Mouse (Mus musculus) cortical plate, adult 2 months (tissue): Measurements from ENCODE around the gene Tesc. TPM values are rescaled to one million over a fixed set of nuclear protein-coding genes. Genes with fewer than 3 reads are reported as not detected.
A peak's percentile ranks its signal among the peaks of the same experiment; 100 is the strongest.

Experiments used
- H3K27ac ChIP-seq: fragments of 200-500 bp; 2 replicates; pipeline ENCODE4 v1.5.1; 2012; ENCODE audit warnings: low read length, control low read depth, inconsistent platforms; ENCODE audit not compliant: insufficient read depth
- H3K4me1 ChIP-seq: fragments of 200-500 bp; 2 replicates; pipeline ENCODE4 v1.6.1; 2011; ENCODE audit warnings: low read length; ENCODE audit not compliant: control insufficient read depth, insufficient read depth
- H3K4me3 ChIP-seq: fragments of 200-500 bp; 2 replicates; pipeline ENCODE4 v1.5.1; 2011; ENCODE audit warnings: mild to moderate bottlenecking, low read length, control low read depth; ENCODE audit not compliant: insufficient read depth
- CTCF ChIP-seq: fragments of 200-500 bp; IDR thresholded peaks from 2 replicates; pipeline ENCODE4 v1.5.1; 2011; ENCODE audit warnings: mild to moderate bottlenecking, control low read depth, low read length; ENCODE audit not compliant: insufficient read depth; ENCODE audit errors: extremely low read depth
- POLR2A ChIP-seq: fragments of 200-500 bp; IDR thresholded peaks from 2 replicates; pipeline ENCODE4 v1.6.1; 2011; ENCODE audit warnings: mild to moderate bottlenecking, low read length, control low read depth; ENCODE audit not compliant: insufficient read depth; ENCODE audit errors: extremely low read depth
- polyA plus RNA-seq: library from polyadenylated mRNA; depleted of rRNA; stranded (reverse); fragments of >200 nt; gene quantifications from 2 replicates; pipeline ENCODE4 v1.2.3, GENCODE M21; 2012

Gene Tesc
- polyA plus RNA-seq, 1 experiment = 54.6 TPM

DNA sequence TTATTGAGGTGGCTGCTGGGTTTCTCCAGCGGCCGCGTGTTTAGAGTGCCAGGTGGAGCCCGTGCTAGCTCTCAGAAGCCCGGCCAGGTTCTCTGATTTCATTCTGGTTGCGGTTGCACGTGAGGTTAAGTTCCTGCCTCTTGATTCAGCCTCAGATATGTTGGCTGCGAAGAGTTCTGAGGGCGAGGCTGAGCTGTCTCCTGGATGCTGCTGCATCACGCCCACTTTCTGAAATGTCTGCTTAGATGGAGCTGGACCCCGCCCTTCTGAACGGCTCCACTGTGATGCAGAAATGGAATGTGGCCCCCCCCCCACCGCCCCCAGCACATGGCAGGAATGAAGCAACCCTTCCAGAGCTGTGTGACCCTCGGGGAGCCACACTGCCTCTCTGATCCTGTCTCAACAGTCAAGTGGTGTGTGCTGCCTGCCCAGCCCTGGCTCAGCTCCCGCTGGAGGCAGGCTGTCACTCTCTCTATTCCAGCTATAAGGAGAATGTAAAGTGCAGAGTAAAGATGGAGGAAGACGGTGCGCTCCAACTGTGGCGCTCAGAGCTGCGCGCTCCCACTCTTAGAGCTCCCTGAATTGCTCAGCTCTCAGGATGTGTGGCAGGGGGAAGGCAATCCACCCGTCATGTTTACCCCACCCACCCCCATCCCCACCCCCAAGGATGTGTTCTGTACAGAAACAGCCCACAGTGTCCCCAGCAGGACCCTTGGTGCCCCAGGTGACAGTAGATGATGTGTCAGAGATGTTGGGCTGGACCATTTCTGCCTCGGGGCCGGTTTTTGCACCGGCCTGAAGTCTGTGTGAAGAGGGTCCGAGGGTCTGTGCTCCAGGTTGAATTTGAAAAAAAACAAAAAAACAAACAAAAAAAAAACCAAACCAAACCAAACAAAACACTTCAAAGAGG lies 9.6 kb downstream of the Tesc start:
- TF ChIP-seq CTCF (no peak), POLR2A (0 out of 2 replicates have a peak, but pooled peaks have one; percentile 11)
- Histone ChIP-seq H3K4me1 (peaks cover 1% of the 10 kb centered on the region; the same call in 1 of the 2 replicates), H3K27ac (no peak overlapping the region), H3K4me3 (no peak overlapping the region)

DNA sequence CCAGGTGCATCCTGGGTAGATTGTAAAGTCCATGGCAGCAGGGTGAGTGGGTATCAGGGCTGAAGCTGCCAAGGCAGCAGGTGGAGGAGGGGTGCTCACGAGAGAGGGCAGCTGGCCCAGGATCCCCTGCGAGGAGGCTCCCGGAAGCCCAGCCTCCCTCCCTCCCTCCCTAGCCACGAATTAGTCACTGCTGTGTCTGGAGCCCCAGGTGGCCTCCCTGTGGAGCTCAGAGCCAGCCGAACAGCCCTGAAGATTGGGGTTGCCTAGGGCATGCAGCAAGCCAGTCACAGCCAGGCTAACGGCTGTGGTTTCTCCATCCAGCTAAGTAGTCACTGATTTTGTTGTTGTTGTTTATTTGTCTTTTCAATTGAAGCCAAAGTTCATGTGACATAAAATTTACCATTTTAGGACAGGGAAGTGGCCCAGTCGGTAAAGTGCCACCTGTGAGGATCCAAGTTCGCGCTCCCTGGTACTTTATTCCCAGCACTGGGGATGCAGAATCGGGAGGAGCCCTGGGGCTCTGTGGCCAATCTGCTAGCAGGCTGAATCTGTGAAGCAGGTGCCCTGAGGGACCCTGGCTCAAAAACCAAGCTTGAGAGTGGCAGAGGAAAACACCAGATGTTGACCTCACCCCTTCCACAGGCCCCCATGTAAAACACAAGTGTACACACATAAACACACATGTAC lies 10.4 kb downstream of the Tesc start:
- no peak overlapping the region for H3K4me3 ChIP-seq
- peaks cover 1% of the 10 kb centered on the region; the same call in 1 of the 2 replicates for H3K4me1 ChIP-seq
- no peak overlapping the region for H3K27ac ChIP-seq
- TF ChIP-seq CTCF (no peak), POLR2A (no peak)

DNA sequence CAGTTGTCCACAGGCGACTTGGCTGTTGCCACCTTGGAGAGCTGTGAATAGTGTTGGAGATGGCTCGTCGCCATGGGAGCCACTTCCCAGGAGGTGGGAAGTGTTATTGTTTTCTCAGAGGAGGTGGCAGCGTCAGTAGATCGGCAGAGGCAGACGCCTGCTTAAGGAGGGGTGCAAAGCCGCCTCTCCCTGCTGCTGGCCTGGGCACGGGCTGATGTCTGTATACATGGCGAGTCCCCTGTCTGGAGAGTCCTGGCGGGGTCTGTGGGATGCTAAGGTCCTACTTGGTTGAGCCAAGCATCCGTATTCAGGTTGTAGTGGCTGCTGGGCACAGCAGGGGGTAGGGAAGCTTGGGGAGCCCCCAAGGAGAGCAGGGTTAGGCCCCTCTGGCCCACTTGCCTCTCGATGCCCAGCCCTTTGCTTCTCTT lies 11.7 kb downstream of the Tesc start:
- TF ChIP-seq CTCF (no peak), POLR2A (no peak)
- H3K27ac ChIP-seq = no peak overlapping the region
- peaks cover 1% of the 10 kb centered on the region; the same call in 1 of the 2 replicates for H3K4me1 ChIP-seq
- no peak overlapping the region for H3K4me3 ChIP-seq

DNA sequence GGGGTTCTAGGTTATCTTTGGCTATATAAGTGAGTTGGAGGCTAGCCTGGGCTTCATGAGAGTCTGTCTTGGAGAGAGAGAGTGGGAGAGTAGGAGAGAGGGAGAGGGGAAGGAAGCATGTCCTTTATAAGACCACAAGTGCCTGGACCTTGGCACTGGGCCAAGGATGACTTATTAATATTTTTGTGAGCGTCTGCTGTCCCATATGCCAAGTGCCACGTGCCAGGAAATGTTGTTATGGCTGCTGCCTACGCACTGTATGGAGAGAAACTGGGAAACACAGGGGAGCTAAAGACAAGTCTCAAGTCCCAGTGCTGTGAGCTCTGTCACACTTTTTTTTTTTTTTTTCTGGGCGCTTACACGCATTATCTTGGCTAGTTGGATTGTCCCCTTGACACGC lies 15.1 kb downstream of the Tesc start:
- no peak overlapping the region for H3K27ac ChIP-seq
- H3K4me1 ChIP-seq = peaks cover 1% of the 10 kb centered on the region; the same call in 1 of the 2 replicates
- no peak overlapping the region for H3K4me3 ChIP-seq
- TF ChIP-seq POLR2A = no peak
- TF ChIP-seq CTCF = no peak

DNA sequence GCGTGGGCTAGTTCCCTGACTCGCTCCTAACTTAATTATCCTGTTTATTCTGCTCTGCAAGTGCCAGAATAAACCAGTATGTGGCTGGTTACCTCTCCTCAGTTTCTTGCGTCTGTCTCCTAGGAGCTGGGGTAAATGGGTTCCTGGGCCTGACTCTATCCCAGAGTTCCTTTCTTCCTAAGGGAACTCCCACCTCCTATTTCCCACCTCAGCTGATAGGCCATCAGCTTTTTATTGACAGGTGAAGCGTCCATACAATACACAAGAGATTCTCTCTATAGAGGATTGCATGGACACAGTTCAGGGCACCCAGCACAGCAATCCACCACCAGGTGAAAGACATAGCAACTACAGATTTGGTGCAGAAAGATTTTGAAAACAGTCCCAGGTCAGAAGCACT lies 16.2 kb downstream of the Tesc start:
- no peak overlapping the region for H3K27ac ChIP-seq

DNA sequence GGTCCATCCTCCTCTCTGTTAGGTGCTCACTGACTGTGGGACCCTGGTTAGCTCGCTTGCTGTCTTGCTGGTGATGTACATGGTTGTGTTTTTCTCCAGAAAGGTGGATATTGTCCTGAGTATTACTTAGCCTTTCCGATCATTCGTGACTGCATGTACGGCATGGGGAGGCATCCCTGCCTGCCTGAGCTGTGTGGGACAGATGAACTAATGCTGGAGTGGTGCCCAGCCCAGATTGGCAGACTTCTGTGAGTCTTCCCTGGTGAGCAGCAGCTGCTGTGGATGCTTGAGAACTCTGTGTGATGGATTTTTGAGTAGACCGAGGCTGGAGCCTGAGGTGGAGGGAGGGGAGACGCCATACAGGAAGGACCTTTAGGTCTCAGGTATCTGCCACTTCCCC lies 17.4 kb downstream of the Tesc start:
- no peaks in the 10 kb centered on the region for H3K4me1 ChIP-seq
- no peak overlapping the region for H3K27ac ChIP-seq
- H3K4me3 ChIP-seq = no peak overlapping the region
- no peak for TF ChIP-seq CTCF
- TF ChIP-seq POLR2A = no peak

More for the DNA sequence above, 16.2 kb downstream of the Tesc start:
- TF ChIP-seq POLR2A (no peak), CTCF (no peak)
- H3K4me1 ChIP-seq = peaks cover 1% of the 10 kb centered on the region; the same call in 1 of the 2 replicates
- H3K4me3 ChIP-seq = no peak overlapping the region

DNA sequence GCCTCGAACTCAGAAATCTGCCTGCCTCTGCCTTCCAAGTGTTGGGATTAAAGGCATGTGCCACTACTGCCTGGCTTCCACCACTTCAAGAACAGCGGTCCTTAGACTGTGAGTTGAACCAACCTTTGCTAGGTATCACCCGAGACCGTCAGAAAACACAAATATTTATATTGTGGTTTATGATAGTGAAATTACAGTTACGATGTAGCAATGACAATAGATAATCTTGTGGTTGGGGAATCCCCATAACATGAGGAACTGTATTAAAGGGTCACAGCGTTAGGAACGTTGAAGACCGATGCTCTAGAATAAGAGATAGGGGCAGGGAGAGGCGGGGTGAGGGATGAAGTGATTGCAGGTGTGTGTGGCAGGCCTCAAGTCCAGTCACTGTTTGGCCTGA lies 17.8 kb downstream of the Tesc start:
- TF ChIP-seq CTCF (no peak), POLR2A (no peak)
- H3K27ac ChIP-seq = no peak overlapping the region

DNA sequence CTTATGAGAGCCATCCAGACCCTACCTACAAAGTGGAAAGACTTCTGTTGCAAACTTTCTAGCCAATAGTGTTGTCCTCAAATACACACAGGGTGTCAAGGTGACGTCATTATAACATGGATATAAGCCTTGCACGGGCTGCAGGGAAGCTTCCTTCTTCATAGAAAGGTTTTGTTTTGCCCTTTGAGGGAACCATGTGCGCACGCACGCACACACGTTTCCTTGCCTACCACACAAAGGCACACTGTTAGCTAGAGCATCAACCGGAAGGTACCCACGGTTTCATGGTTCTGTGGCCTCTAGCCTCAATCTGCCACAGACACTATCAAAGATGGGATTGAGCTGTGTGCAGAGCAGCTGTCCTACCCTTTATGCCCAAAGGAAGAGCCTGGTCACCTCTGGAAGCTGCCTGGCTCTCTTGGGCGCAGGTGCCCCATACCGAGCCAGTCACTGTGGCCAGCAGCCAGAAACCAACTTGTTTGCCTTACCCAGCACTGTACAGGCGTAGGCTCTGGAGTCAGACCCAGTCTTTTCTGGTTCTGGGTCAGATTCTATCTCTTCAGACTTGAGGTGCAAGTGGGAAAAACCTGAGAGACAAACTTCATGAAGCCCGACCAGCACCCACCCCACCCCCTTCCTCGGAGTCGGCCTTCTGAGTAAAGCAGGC lies 19.7 kb downstream of the Tesc start:
- no peak for TF ChIP-seq POLR2A
- no peak for TF ChIP-seq CTCF
- Histone ChIP-seq H3K4me3 (no peak overlapping the region), H3K4me1 (no peaks in the 10 kb centered on the region), H3K27ac (no peak overlapping the region)

More for the DNA sequence above, 17.8 kb downstream of the Tesc start:
- Histone ChIP-seq H3K4me3 (no peak overlapping the region), H3K4me1 (no peaks in the 10 kb centered on the region)

DNA sequence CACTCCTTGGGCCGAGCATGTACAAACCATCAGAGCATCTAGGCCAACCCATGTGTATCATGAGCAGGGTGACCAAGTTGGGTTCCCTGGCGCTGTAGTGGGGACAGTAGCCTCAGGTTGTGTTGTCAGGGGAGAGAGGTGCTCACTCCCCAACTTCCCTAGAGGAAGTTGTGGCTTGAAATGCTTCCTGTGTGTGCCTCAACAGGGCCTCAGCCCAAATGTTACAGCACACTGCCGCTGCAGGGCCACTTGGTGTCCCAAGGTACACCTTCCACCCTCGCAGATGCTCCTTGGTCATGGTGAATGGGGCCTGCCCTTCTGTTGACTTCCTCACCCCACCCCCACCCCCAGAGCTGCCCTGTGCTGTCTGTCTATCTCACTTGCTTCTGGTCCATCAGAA lies 20.9 kb downstream of the Tesc start:
- TF ChIP-seq POLR2A = no peak
- no peak for TF ChIP-seq CTCF
- H3K27ac ChIP-seq = no peak overlapping the region
- no peak overlapping the region for H3K4me3 ChIP-seq
- H3K4me1 ChIP-seq = no peaks in the 10 kb centered on the region

DNA sequence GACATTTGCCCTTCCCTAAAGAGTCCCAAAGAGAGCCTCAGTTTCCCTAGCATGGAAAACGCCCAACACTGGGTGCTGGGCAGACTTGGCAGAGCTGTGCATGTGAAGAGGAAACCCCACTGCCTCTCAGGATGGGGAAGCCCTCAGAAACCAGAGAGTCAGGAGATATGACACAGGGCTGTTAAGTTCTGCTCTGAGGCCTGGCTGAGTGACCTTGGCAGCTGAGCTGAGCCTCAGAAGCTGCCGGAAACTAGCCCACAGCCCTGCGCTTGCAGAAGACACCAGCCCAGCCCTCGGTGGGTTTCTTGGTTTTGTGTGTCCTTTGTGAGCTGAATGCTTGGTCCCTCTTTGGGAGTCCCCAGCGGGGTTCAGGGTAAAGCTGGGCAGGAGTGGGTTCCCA lies 21.4 kb downstream of the Tesc start:
- no peak overlapping the region for H3K27ac ChIP-seq
- no peaks in the 10 kb centered on the region for H3K4me1 ChIP-seq
- H3K4me3 ChIP-seq = no peak overlapping the region
- TF ChIP-seq CTCF = no peak
- TF ChIP-seq POLR2A = no peak
